Mouse (Mus musculus): Measurements from ENCODE around the gene Car3.

- TF ChIP-seq CTCF (IDR thresholded peaks at IDR 0.05; ENCODE audit: extremely low read depth, insufficient read depth, low read length) (no peak), POLR2A (IDR thresholded peaks at IDR 0.05; ENCODE audit: extremely low read depth, insufficient read depth, low read length) (no peak)
Observed at GRCm38 (mm10) chr3:14828896-14829295, 34.4 kb upstream of the Car3 start.

All from cortical plate, adult 2 months (tissue).